Mouse (Mus musculus): Measurements from ENCODE around the gene Brsk1. TPM values are rescaled to one million over a fixed set of nuclear protein-coding genes. Genes with fewer than 3 reads are reported as not detected.

Brsk1 gene
- total RNA-seq, 1 experiment from 2014 or later = not detected

- no peak; the same call in 1 of the 2 replicates for ATAC-seq (replicated peaks; ENCODE audit: insufficient number of reproducible peaks, low FRiP score, low TSS enrichment, poor library complexity, severe bottlenecking)
Observed at GRCm38 (mm10) chr7:4751971-4752820, 61.8 kb downstream of the Brsk1 start.

- ATAC-seq (replicated peaks; ENCODE audit: insufficient number of reproducible peaks, low FRiP score, low TSS enrichment, poor library complexity, severe bottlenecking) = 0 out of 2 replicates have a peak, but pooled peaks have one; percentile 29
Observed at GRCm38 (mm10) chr7:4752821-4753570, 62.6 kb downstream of the Brsk1 start, which contains the start of gene Cox6b2. Gene Cox6b2 (minus strand): TSS chr7:4753094.

GRCm38 (mm10) chr7:4759670-4760069 lies 69.3 kb downstream of the Brsk1 start:
- no peak for ATAC-seq (replicated peaks; ENCODE audit: insufficient number of reproducible peaks, low FRiP score, low TSS enrichment, poor library complexity, severe bottlenecking)

- no peak for ATAC-seq (replicated peaks; ENCODE audit: insufficient number of reproducible peaks, low FRiP score, low TSS enrichment, poor library complexity, severe bottlenecking)
Observed at GRCm38 (mm10) chr7:4764946-4765710, 74.7 kb downstream of the Brsk1 start.

Other genes with a start within 250 kb of the Brsk1 start
- 2.8 to 5.5 TPM (median 5.2 TPM) in 3 replicates for gene Rdh13, start 245.0 kb upstream of the Brsk1 start, total RNA-seq (2017)
- gene Eps8l1, start 229.9 kb upstream of the Brsk1 start, total RNA-seq (2017) = 15.0 to 52.1 TPM (median 27.4 TPM) in 3 replicates
- 272 to 296 TPM (median 283 TPM) in 3 replicates for gene Ppp1r12c, start 188.9 kb upstream of the Brsk1 start, total RNA-seq (2017)
- gene Tnnt1, start 174.2 kb upstream of the Brsk1 start, total RNA-seq (2017) = not detected in 3 replicates
- gene Tnni3, start 166.4 kb upstream of the Brsk1 start, total RNA-seq (2017) = 6.1 to 6.3 TPM in 2 of 3 replicates, not detected in the other
- gene Dnaaf3, start 158.2 kb upstream of the Brsk1 start, total RNA-seq (2017) = 0.85 to 2.0 TPM (median 1.8 TPM) in 3 replicates
- not detected in 3 replicates for gene Syt5, start 143.1 kb upstream of the Brsk1 start, total RNA-seq (2017)
- gene Ptprh, start 86.6 kb upstream of the Brsk1 start, total RNA-seq (2017) = 0.39 TPM in 1 of 3 replicates, not detected in the others
- 18.1 to 27.9 TPM (median 21.7 TPM) in 3 replicates for gene Tmem86b, start 59.2 kb upstream of the Brsk1 start, total RNA-seq (2017)
- 101 to 191 TPM (median 127 TPM) in 3 replicates for gene Ppp6r1, start 31.6 kb upstream of the Brsk1 start, total RNA-seq (2017)
- 12.9 to 47.3 TPM (median 16.6 TPM) in 3 replicates for gene Hspbp1, start 5.5 kb upstream of the Brsk1 start, total RNA-seq (2017)
- 5.6 to 6.8 TPM (median 6.4 TPM) in 3 replicates for gene Tmem150b, start 34.6 kb downstream of the Brsk1 start, total RNA-seq (2017)
- gene Kmt5c, start 49.5 kb downstream of the Brsk1 start, total RNA-seq (2017) = 25.1 to 60.4 TPM (median 38.0 TPM) in 3 replicates
- 4.7 TPM in 1 of 3 replicates, not detected in the others for gene Cox6b2, start 62.5 kb downstream of the Brsk1 start, total RNA-seq (2017)
- not detected in 3 replicates for gene Fam71e2, start 80.7 kb downstream of the Brsk1 start, total RNA-seq (2017)
- gene Il11, start 92.3 kb downstream of the Brsk1 start, total RNA-seq (2017) = not detected in 3 replicates
- not detected in 3 replicates for gene Tmem190, start 92.3 kb downstream of the Brsk1 start, total RNA-seq (2017)
- gene Tmem238, start 99.1 kb downstream of the Brsk1 start, total RNA-seq (2017) = 0.53 to 1.5 TPM (median 1.2 TPM) in 3 replicates
- gene Rpl28, start 102.3 kb downstream of the Brsk1 start, total RNA-seq (2017) = 260 to 549 TPM (median 279 TPM) in 3 replicates
- gene Ube2s, start 122.0 kb downstream of the Brsk1 start, total RNA-seq (2017) = 96.9 to 129 TPM (median 127 TPM) in 3 replicates
- 0.11 TPM in 1 of 3 replicates, not detected in the others for gene Shisa7, start 154.1 kb downstream of the Brsk1 start, total RNA-seq (2017)
- 7.1 to 45.7 TPM (median 35.7 TPM) in 3 replicates for gene Isoc2b, start 179.7 kb downstream of the Brsk1 start, total RNA-seq (2017)
- gene Isoc2a, start 186.5 kb downstream of the Brsk1 start, total RNA-seq (2017) = 4.5 to 8.4 TPM (median 7.9 TPM) in 3 replicates
- not detected in 3 replicates for gene Gm36210, start 215.9 kb downstream of the Brsk1 start, total RNA-seq (2017)
- 2.6 to 6.0 TPM (median 5.9 TPM) in 3 replicates for gene Zfp628, start 224.6 kb downstream of the Brsk1 start, total RNA-seq (2017)
- gene Nat14, start 231.4 kb downstream of the Brsk1 start, total RNA-seq (2017) = 0.49 TPM in 1 of 3 replicates, not detected in the others
- gene Ssc5d, start 235.2 kb downstream of the Brsk1 start, total RNA-seq (2017) = not detected in 3 replicates

All from monocyte, adult 5-6 weeks (primary cell).